Mouse (Mus musculus) heart, embryonic 13.5 days (tissue): ENCODE data around the gene Zfp541. TPM values are rescaled to one million over a fixed set of nuclear protein-coding genes. Genes with fewer than 3 reads are reported as not detected.

ENCODE experiments used
- ATAC-seq: fragments of 200-750 bp; cut with Nextera tagmentation; 2 replicates; pipeline ENCODE4 v1.8.0; 2017; ENCODE audit warnings: moderate TSS enrichment; ENCODE audit not compliant: insufficient number of reproducible peaks, low FRiP score, low TSS enrichment; ENCODE audit errors: extremely low read depth
- H3K27ac ChIP-seq: fragments of 300-500 bp; sonication (generic); replicated peaks from 2 replicates; pipeline ENCODE4 v1.5.1; 2015; ENCODE audit warnings: moderate library complexity, mild to moderate bottlenecking, inconsistent platforms
- H3K27me3 ChIP-seq: fragments of 300-500 bp; sonication (generic); replicated peaks from 2 replicates; pipeline ENCODE4 v1.6.1; 2015; ENCODE audit warnings: mild to moderate bottlenecking, inconsistent platforms
- H3K36me3 ChIP-seq: fragments of 300-500 bp; sonication (generic); 2 replicates; pipeline ENCODE4 v1.6.1; 2015; ENCODE audit warnings: mild to moderate bottlenecking, inconsistent platforms
- H3K4me1 ChIP-seq: fragments of 300-500 bp; sonication (generic); 2 replicates; pipeline ENCODE4 v1.6.1; 2015; ENCODE audit warnings: inconsistent platforms
- H3K4me2 ChIP-seq: fragments of 300-500 bp; sonication (generic); 2 replicates; pipeline ENCODE4 v1.6.1; 2015; ENCODE audit warnings: inconsistent platforms, mild to moderate bottlenecking, moderate library complexity
- H3K4me3 ChIP-seq: fragments of 300-500 bp; sonication (generic); 2 replicates; pipeline ENCODE4 v1.5.1; 2015; ENCODE audit warnings: moderate library complexity, mild to moderate bottlenecking, inconsistent platforms
- H3K9ac ChIP-seq: fragments of 300-500 bp; sonication (generic); 2 replicates; pipeline ENCODE4 v1.6.1; 2015; ENCODE audit warnings: inconsistent platforms, mild to moderate bottlenecking, moderate library complexity
- H3K9me3 ChIP-seq: fragments of 300-500 bp; sonication (generic); 2 replicates; pipeline ENCODE4 v1.6.1; 2016; ENCODE audit warnings: inconsistent platforms
- WGBS: fragments of 180-500 bp; shearing (Covaris S2); methylation state at CpG from one replicate; pipeline ENCODE4 v1.1.7; 2015; ENCODE audit warnings: mixed read lengths; 5-methylcytosine and 5-hydroxymethylcytosine counted together
- polyA plus RNA-seq: library from polyadenylated mRNA; unstranded; fragments of >200 nt; fragmentation: Nextera tagmentation; extraction: Ambion mirVana; gene quantifications from 2 replicates; pipeline ENCODE4 v1.2.1, GENCODE M21; 2015

The Zfp541 gene
- polyA plus RNA-seq, 1 experiment from 2014 or later: 0.05 TPM

- WGBS: 79% methylated on average over 6 of the region's 6 CpGs
- Histone ChIP-seq H3K4me3 (no peak overlapping the region), H3K27ac (no peak overlapping the region), H3K9me3 (no peaks in the 10 kb centered on the region), H3K4me1 (peaks cover 13% of the 10 kb centered on the region), H3K9ac (no peak overlapping the region), H3K4me2 (no peak overlapping the region), H3K36me3 (no peaks in the 10 kb centered on the region), H3K27me3 (peaks cover 21% of the 10 kb centered on the region)
- ATAC-seq: no peak
These were observed 5.9 kb upstream of the Zfp541 start for GRCm38 (mm10) chr7:16055665-16056064.

- WGBS: 21% methylated on average over 5 of the region's 5 CpGs
These were observed 5.0 kb upstream of the Zfp541 start for GRCm38 (mm10) chr7:16056459-16057135.

GRCm38 (mm10) chr7:16057136-16057534 is 4.5 kb upstream of the Zfp541 start:
- H3K9me3 ChIP-seq: peaks cover 12% of the 10 kb centered on the region; the same call in 1 of the 2 replicates
- no peak overlapping the region for H3K4me2 ChIP-seq
- no peak overlapping the region for H3K9ac ChIP-seq
- peaks cover 12% of the 10 kb centered on the region for H3K4me1 ChIP-seq
- no peaks in the 10 kb centered on the region for H3K36me3 ChIP-seq
- 60% methylated on average over 2 of the region's 2 CpGs for WGBS
- no peak overlapping the region for H3K27ac ChIP-seq
- no peak overlapping the region for H3K4me3 ChIP-seq
- H3K27me3 ChIP-seq: peaks cover 36% of the 10 kb centered on the region
- ATAC-seq: no peak

More at GRCm38 (mm10) chr7:16056459-16057135, 5.0 kb upstream of the Zfp541 start:
- H3K4me2 ChIP-seq: no peak overlapping the region
- H3K4me1 ChIP-seq: peaks cover 15% of the 10 kb centered on the region
- no peaks in the 10 kb centered on the region for H3K36me3 ChIP-seq
- no peak overlapping the region for H3K4me3 ChIP-seq
- H3K9ac ChIP-seq: no peak overlapping the region
- ATAC-seq: no peak
- peaks cover 8% of the 10 kb centered on the region; the same call in 1 of the 2 replicates for H3K9me3 ChIP-seq
- no peak overlapping the region for H3K27ac ChIP-seq
- H3K27me3 ChIP-seq: peaks cover 31% of the 10 kb centered on the region

GRCm38 (mm10) chr7:16062099-16062420 is 446 bp downstream of the Zfp541 start:
- peaks cover 12% of the 10 kb centered on the region; the same call in 1 of the 2 replicates for H3K9me3 ChIP-seq
- WGBS: 62% methylated on average over 15 of the region's 15 CpGs
- H3K36me3 ChIP-seq: no peaks in the 10 kb centered on the region
- no peak for ATAC-seq
- peaks cover 6% of the 10 kb centered on the region; the same call in 1 of the 2 replicates for H3K4me1 ChIP-seq
- no peak overlapping the region for H3K9ac ChIP-seq
- H3K27ac ChIP-seq: no peak overlapping the region
- peak overlapping the region; percentile 22; the same call in 1 of the 2 replicates for H3K4me3 ChIP-seq
- peaks cover 49% of the 10 kb centered on the region for H3K27me3 ChIP-seq
- H3K4me2 ChIP-seq: no peak overlapping the region

GRCm38 (mm10) chr7:16063490-16063889 is 1.9 kb downstream of the Zfp541 start:
- WGBS: 31% methylated on average over 4 of the region's 4 CpGs
- Histone ChIP-seq H3K9me3 (peaks cover 12% of the 10 kb centered on the region; the same call in 1 of the 2 replicates), H3K27ac (no peak overlapping the region), H3K27me3 (peaks cover 52% of the 10 kb centered on the region), H3K4me2 (no peak overlapping the region), H3K9ac (no peak overlapping the region), H3K36me3 (no peaks in the 10 kb centered on the region), H3K4me1 (peaks cover 6% of the 10 kb centered on the region; the same call in 1 of the 2 replicates), H3K4me3 (no peak overlapping the region)
- ATAC-seq: no peak

- Histone ChIP-seq H3K4me3 (no peak overlapping the region), H3K9ac (no peak overlapping the region), H3K27me3 (0 out of 2 replicates have a peak, but pooled peaks cover 3% of the 10 kb centered on the region), H3K4me2 (no peak overlapping the region), H3K27ac (no peak overlapping the region), H3K36me3 (no peaks in the 10 kb centered on the region), H3K9me3 (no peaks in the 10 kb centered on the region), H3K4me1 (no peaks in the 10 kb centered on the region)
- no peak for ATAC-seq
These were observed 9.2 kb downstream of the Zfp541 start for GRCm38 (mm10) chr7:16070846-16071245.

- Histone ChIP-seq H3K4me1 (no peaks in the 10 kb centered on the region), H3K9ac (no peak overlapping the region), H3K9me3 (no peaks in the 10 kb centered on the region), H3K36me3 (no peaks in the 10 kb centered on the region), H3K27ac (no peak overlapping the region), H3K4me3 (no peak overlapping the region), H3K27me3 (peaks cover 12% of the 10 kb centered on the region; the same call in 1 of the 2 replicates), H3K4me2 (no peak overlapping the region)
- 70% methylated on average over 6 of the region's 6 CpGs for WGBS
- no peak for ATAC-seq
These were observed 10.3 kb downstream of the Zfp541 start for GRCm38 (mm10) chr7:16071906-16072305.

GRCm38 (mm10) chr7:16079947-16080346 is 18.3 kb downstream of the Zfp541 start:
- Histone ChIP-seq H3K9me3 (no peaks in the 10 kb centered on the region), H3K9ac (no peak overlapping the region), H3K4me3 (no peak overlapping the region), H3K27me3 (peaks cover 22% of the 10 kb centered on the region; the same call in 1 of the 2 replicates), H3K36me3 (no peaks in the 10 kb centered on the region), H3K27ac (no peak overlapping the region), H3K4me2 (no peak overlapping the region), H3K4me1 (peaks cover 3% of the 10 kb centered on the region; the same call in 1 of the 2 replicates)
- no peak for ATAC-seq
- 50% methylated on average over 1 of the region's 1 CpGs for WGBS

- no peak overlapping the region for H3K9ac ChIP-seq
- WGBS: 69% methylated on average over 4 of the region's 4 CpGs
These were observed 19.0 kb downstream of the Zfp541 start for GRCm38 (mm10) chr7:16080581-16080980.

GRCm38 (mm10) chr7:16083361-16083760 is 21.7 kb downstream of the Zfp541 start:
- no peaks in the 10 kb centered on the region for H3K9me3 ChIP-seq
- H3K4me2 ChIP-seq: no peak overlapping the region
- H3K27ac ChIP-seq: no peak overlapping the region
- H3K9ac ChIP-seq: no peak overlapping the region; the same call in 1 of the 2 replicates
- no peak overlapping the region for H3K4me3 ChIP-seq
- H3K36me3 ChIP-seq: no peaks in the 10 kb centered on the region
- 27% methylated on average over 4 of the region's 4 CpGs for WGBS
- H3K4me1 ChIP-seq: peaks cover 3% of the 10 kb centered on the region; the same call in 1 of the 2 replicates
- H3K27me3 ChIP-seq: peaks cover 17% of the 10 kb centered on the region
- ATAC-seq: no peak

More at GRCm38 (mm10) chr7:16080581-16080980, 19.0 kb downstream of the Zfp541 start:
- Histone ChIP-seq H3K4me3 (no peak overlapping the region), H3K27ac (no peak overlapping the region), H3K36me3 (no peaks in the 10 kb centered on the region), H3K9me3 (no peaks in the 10 kb centered on the region), H3K27me3 (peaks cover 26% of the 10 kb centered on the region; the same call in 1 of the 2 replicates), H3K4me2 (no peak overlapping the region), H3K4me1 (peaks cover 3% of the 10 kb centered on the region; the same call in 1 of the 2 replicates)
- no peak for ATAC-seq

GRCm38 (mm10) chr7:16087587-16087986 is 26.0 kb downstream of the Zfp541 start:
- H3K4me2 ChIP-seq: no peak overlapping the region
- WGBS: 56% methylated on average over 2 of the region's 2 CpGs
- H3K27ac ChIP-seq: no peak overlapping the region
- H3K36me3 ChIP-seq: no peaks in the 10 kb centered on the region
- H3K4me3 ChIP-seq: no peak overlapping the region
- H3K27me3 ChIP-seq: peaks cover 14% of the 10 kb centered on the region
- H3K9me3 ChIP-seq: no peaks in the 10 kb centered on the region
- ATAC-seq: no peak
- no peak overlapping the region for H3K9ac ChIP-seq
- H3K4me1 ChIP-seq: peaks cover 3% of the 10 kb centered on the region; the same call in 1 of the 2 replicates

- H3K4me2 ChIP-seq: no peak overlapping the region
- no peak overlapping the region for H3K9ac ChIP-seq
- WGBS: 69% methylated on average over 3 of the region's 3 CpGs
- H3K27ac ChIP-seq: no peak overlapping the region
- no peaks in the 10 kb centered on the region for H3K9me3 ChIP-seq
- H3K4me1 ChIP-seq: peaks cover 9% of the 10 kb centered on the region
- no peak overlapping the region for H3K4me3 ChIP-seq
- H3K36me3 ChIP-seq: no peaks in the 10 kb centered on the region
- H3K27me3 ChIP-seq: peaks cover 40% of the 10 kb centered on the region
- ATAC-seq: no peak
These were observed 33.0 kb downstream of the Zfp541 start for GRCm38 (mm10) chr7:16094592-16094991.
